Mouse (Mus musculus): ENCODE measurements around the gene Sin3a. TPM values are rescaled to one million over a fixed set of nuclear protein-coding genes. Genes with fewer than 3 reads are reported as not detected.

Gene Sin3a
- polyA plus RNA-seq, 1 experiment from 2014 or later: 51.6 TPM

DNA sequence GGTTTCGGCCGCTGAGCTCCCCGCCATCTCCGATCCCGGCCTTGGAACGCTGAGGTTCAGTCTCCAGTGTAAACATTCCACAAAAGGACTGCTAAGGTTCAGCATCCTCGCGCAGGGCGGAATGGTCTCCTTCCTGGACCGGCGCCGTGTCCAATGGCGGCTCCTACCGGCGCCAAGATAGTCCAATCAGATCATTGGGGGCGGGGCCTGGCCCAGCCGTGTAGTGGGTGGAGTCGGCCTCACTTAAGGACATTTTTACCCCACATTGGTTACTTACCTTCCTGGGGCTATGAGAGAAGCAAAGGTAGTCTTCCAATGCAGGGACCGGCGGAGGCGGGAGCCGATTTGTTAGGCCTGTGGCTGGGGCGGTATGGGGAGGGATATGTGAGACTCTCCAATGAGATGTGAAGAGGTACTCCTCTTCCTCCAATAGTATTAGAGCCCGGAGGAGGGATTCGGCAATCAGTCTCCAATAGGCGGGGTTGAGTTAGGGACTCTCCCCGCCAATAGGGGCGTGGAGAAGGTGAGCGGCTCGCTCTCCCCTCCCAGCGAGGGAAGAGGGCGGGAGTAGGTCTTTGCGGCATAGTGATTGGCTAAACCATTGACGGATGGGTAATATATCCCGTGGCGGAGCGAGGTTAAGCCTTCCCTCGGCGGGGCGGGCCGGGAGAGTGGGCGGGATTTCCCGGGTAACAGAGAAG, 4.0 kb downstream of the Sin3a start:
- WGBS: under 1% methylated on average over 43 of the region's 43 CpGs
- peak; percentile 98 for DNase-seq (ENCODE audit: low spot score)

DNA sequence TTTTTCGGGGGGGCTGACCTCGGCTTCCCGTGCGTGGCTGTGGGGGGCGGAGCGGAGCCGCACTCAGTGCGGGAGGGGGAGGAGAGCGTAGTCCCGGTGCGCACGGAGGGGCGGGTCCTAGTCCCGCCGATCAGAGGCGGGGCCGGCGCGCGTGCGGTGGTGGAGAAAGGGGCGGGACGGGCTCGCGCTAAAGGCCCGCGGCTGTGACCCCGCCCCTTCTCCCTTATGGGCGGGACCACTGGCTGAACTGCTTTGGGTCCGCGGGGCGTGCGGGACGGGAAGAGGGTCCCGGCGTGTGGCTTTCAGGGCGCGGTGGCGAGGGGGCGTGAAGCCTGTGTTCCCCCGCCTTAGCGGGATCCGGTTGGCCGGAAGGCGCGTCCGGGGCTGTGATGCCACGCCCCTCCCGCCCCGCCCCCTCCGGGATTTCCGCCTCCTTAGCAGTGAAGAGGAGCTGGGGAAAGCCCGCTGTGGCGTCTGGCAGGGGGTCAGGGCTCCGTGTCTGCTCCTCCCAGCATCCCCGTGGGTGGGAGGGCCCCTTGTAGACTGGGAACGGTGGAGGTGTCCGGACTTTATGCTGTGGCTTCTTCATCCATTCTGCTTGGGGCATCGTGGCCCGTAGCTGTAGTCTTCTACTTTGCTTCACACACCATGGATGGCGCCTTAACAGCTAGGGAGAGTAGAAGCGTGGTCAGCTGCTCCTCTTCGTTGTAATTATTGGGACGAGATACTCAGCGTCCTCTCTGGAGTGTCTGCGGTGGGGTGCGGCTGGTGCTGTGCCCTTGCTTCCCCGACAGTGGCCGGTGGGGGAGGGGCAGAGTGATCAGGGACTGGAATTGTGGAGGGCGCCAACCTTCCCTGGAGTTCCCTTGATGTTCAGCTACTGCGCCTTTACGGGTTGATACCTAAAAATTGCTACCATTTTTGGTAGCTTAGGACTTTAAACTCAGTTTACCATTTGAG, 5.1 kb downstream of the Sin3a start:
- DNase-seq (ENCODE audit: low spot score): peak; percentile 89
- peaks cover 28% of the 10 kb centered on the region for H3K4me1 ChIP-seq
- H3K9me3 ChIP-seq (replicated peaks): no peaks in the 10 kb centered on the region
- WGBS: 1% methylated on average over 69 of the region's 72 CpGs
- no peaks in the 10 kb centered on the region for H3K27me3 ChIP-seq (ENCODE audit: low read depth, poor library complexity, severe bottlenecking)
- peaks cover 19% of the 10 kb centered on the region; the same call in 1 of the 2 replicates for H3K36me3 ChIP-seq
- peak overlapping the region; percentile 95 for H3K27ac ChIP-seq (replicated peaks)
- H3K4me3 ChIP-seq: peak overlapping the region; percentile 95

More for the DNA sequence above, 4.0 kb downstream of the Sin3a start:
- Histone ChIP-seq H3K9me3 (replicated peaks) (no peaks in the 10 kb centered on the region), H3K27ac (replicated peaks) (peak overlapping the region; percentile 95), H3K4me1 (peaks cover 35% of the 10 kb centered on the region), H3K36me3 (peaks cover 13% of the 10 kb centered on the region; the same call in 1 of the 2 replicates), H3K4me3 (peak overlapping the region; percentile 95), H3K27me3 (ENCODE audit: low read depth, poor library complexity, severe bottlenecking) (no peaks in the 10 kb centered on the region)

DNA sequence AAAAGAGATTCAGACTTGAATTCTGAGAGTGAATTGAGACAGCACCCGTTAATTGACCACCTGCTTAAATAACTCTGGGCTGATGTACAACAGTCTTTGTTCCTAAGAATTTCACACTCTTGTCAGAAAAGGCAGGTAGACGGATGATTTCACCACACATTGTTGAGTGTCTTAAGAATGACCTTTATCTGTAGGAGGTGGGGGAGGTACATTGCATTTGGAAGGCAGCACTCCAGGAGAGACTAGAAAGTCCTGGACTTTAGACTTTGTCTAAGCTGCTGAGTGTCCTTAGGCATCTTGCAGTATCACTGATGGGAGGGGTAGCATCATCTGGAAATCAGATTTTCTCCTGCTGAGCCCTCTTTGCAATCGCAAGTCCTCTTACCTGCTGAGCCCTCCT, 10.4 kb downstream of the Sin3a start:
- Histone ChIP-seq H3K36me3 (peaks cover 65% of the 10 kb centered on the region), H3K9me3 (replicated peaks) (no peaks in the 10 kb centered on the region), H3K4me3 (no peak overlapping the region), H3K4me1 (peaks cover 9% of the 10 kb centered on the region), H3K27me3 (ENCODE audit: low read depth, poor library complexity, severe bottlenecking) (no peaks in the 10 kb centered on the region), H3K27ac (replicated peaks) (no peak overlapping the region)
- DNase-seq (ENCODE audit: low spot score): no peak
- WGBS: 91% methylated on average over 3 of the region's 3 CpGs

DNA sequence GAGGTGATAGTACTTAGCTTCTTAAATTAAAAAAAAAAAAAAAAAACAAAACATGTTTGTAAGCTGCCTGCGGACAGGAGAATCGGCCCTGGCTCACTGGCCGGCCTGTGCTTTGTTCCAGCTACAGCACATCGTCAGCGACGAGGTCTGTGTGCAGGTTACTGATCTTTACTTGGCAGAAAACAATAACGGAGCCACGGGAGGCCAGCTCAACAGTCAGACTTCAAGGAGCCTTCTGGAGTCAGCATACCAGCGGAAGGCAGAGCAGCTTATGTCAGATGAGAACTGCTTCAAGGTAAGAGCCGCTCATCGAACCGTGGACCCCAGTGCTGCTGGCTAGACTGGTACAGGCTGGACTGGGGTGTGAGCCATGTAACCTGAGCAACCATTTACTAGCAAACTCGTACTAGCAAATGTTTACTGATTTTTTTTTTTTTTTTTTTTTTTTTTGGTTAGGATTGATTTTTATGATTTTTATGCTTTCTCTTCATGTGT, 45.5 kb downstream of the Sin3a start:
- peaks cover 99% of the 10 kb centered on the region for H3K36me3 ChIP-seq
- no peaks in the 10 kb centered on the region for H3K4me1 ChIP-seq
- H3K9me3 ChIP-seq (replicated peaks): no peaks in the 10 kb centered on the region
- H3K27ac ChIP-seq (replicated peaks): no peak overlapping the region
- WGBS: 92% methylated on average over 13 of the region's 13 CpGs
- no peak overlapping the region for H3K4me3 ChIP-seq
- DNase-seq (ENCODE audit: low spot score): no peak
- H3K27me3 ChIP-seq (ENCODE audit: low read depth, poor library complexity, severe bottlenecking): no peaks in the 10 kb centered on the region

DNA sequence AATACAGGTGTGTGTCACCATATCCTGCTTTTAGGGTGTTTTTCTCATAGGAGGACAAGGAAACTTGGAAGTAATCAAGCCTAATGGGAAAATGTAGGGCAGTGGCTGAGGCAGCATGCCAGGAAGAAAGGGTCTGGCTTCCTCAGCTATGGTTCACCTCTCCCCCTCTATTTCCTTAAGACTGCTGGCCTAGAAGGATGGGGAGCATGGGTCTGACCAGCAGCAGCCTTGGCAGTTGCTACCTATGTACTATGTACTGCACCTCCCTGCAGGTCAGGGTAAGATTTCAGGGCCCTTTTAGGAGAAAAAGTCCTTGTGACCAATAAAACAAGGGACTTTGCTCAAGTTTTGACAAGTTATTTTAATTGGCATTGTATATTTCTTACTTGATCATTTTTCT, 57.8 kb downstream of the Sin3a start:
- H3K36me3 ChIP-seq: peaks cover 54% of the 10 kb centered on the region
- peaks cover 19% of the 10 kb centered on the region for H3K4me1 ChIP-seq
- H3K27ac ChIP-seq (replicated peaks): no peak overlapping the region
- no peaks in the 10 kb centered on the region for H3K27me3 ChIP-seq (ENCODE audit: low read depth, poor library complexity, severe bottlenecking)
- no peaks in the 10 kb centered on the region for H3K9me3 ChIP-seq (replicated peaks)
- no peak for DNase-seq (ENCODE audit: low spot score)
- peak overlapping the region; percentile 86 for H3K4me3 ChIP-seq

DNA sequence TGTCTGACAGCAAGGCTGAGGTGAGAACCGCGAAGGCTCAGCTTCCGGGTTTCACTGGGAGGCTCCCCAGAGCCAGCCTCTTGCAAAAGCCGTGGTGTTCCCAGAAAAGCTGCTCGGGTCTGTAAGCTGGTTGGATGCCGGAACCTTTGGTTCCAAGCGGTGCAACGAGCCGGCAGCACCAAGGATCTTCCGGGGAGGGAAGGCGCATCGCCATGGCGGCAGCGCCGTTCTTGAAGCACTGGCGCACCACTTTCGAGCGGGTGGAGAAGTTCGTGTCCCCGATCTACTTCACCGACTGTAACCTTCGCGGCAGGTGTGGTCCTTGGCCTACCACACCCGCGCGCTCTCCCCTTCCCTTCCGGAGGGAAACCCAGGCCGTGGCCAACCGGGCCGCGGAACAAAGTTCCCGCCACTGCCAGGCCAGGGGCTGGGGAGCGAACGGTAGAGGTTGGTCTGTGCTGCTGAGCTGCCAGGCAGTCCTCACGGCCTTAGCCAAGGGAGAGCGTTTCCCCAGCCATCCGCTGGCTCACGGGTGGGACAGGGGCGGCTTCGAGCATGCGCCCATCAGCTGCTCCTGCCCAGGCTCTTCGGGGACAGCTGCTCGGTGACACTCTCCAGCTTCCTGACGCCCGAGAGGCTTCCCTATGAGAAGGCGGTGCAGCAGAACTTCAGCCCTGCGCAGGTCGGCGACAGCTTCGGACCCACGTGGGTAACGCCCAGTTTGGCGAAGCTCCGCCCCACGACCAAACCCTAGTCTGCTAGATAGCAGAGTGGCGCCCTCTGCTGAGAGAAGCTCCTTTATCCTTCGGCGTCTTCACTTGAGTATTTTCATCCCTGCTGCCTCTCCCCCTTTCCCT, 59.0 kb downstream of the Sin3a start, which contains the start of gene Man2c1:
TSS of gene Man2c1 (plus strand) at position 114 of the 857 bp plus-strand sequence.
- Histone ChIP-seq H3K36me3 (peaks cover 54% of the 10 kb centered on the region), H3K4me3 (peak within 1 kb of the TSS; percentile 86), H3K9me3 (replicated peaks) (no peaks in the 10 kb centered on the region), H3K4me1 (peaks cover 19% of the 10 kb centered on the region), H3K27me3 (ENCODE audit: low read depth, poor library complexity, severe bottlenecking) (no peaks in the 10 kb centered on the region), H3K27ac (replicated peaks) (peak within 1 kb of the TSS; percentile 93)
- peak; percentile 91 for DNase-seq (ENCODE audit: low spot score)
- under 1% methylated on average over 58 of the region's 58 CpGs for WGBS

DNA sequence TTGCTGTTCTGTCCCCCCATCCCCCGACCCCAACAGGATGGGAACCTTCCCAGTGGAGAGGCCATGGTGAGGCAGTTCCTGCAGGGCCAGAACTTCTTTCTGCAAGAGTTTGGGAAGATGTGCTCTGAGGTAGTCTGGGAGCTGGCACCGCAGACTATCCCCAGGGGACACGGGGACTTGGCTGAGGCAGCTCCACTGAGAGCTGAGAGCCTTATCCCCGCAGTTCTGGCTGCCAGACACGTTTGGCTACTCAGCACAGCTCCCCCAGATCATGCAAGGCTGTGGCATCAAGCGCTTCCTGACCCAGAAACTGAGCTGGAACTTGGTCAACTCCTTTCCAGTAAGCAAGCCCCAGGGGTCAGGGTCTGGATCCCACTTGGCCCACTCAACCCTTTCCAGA, 65.4 kb downstream of the Sin3a start:
- Histone ChIP-seq H3K36me3 (peaks cover 82% of the 10 kb centered on the region), H3K27me3 (ENCODE audit: low read depth, poor library complexity, severe bottlenecking) (no peaks in the 10 kb centered on the region), H3K4me3 (no peak overlapping the region), H3K27ac (replicated peaks) (no peak overlapping the region), H3K4me1 (no peaks in the 10 kb centered on the region), H3K9me3 (replicated peaks) (no peaks in the 10 kb centered on the region)
- 89% methylated on average over 6 of the region's 6 CpGs for WGBS
- no peak for DNase-seq (ENCODE audit: low spot score)

DNA sequence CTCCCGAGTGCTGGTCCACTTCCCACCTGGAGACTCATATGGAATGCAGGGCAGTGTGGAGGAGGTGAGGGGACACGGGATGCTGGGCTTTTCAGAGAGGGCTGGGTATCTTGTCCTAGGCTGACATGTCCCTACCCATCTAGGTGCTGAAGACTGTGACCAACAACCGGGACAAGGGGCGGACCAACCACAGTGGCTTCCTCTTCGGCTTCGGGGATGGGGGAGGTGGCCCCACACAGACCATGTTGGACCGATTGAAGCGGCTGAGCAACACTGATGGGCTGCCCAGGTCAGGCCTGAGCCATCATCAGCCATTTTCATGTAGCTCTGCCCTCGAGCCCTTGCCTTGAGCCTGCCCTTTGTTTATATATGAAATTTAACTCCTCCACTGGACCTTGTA, 65.9 kb downstream of the Sin3a start:
- no peak overlapping the region for H3K4me3 ChIP-seq

DNA sequence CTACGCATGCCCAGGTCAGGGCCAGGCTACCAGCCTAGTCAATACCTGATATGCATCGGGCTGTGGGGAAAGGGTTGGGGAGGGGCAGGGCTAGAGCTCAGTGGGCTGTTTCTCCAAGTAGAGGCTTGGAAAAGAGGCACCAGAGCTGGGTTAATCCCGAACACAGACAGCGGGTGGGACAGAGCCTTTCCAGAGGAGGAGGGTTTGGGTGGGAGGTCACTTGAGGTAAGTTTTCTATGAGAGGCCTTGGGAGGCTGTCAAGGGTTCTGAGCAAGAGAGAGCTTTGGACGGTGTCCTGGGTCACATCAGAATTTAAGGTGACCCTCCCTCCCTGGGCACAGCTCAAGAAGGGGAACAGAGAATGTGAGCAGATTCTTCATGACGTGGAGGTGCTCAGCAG, 66.7 kb downstream of the Sin3a start:
- no peaks in the 10 kb centered on the region for H3K4me1 ChIP-seq
- no peak overlapping the region for H3K4me3 ChIP-seq
- 94% methylated on average over 6 of the region's 6 CpGs for WGBS
- DNase-seq (ENCODE audit: low spot score): no peak
- H3K36me3 ChIP-seq: peaks cover 95% of the 10 kb centered on the region
- no peak overlapping the region for H3K27ac ChIP-seq (replicated peaks)
- no peaks in the 10 kb centered on the region for H3K9me3 ChIP-seq (replicated peaks)
- H3K27me3 ChIP-seq (ENCODE audit: low read depth, poor library complexity, severe bottlenecking): no peaks in the 10 kb centered on the region

More for the DNA sequence above, 65.9 kb downstream of the Sin3a start:
- Histone ChIP-seq H3K4me1 (no peaks in the 10 kb centered on the region), H3K27me3 (ENCODE audit: low read depth, poor library complexity, severe bottlenecking) (no peaks in the 10 kb centered on the region), H3K27ac (replicated peaks) (no peak overlapping the region), H3K9me3 (replicated peaks) (no peaks in the 10 kb centered on the region), H3K36me3 (peaks cover 87% of the 10 kb centered on the region)
- WGBS: 86% methylated on average over 9 of the region's 9 CpGs
- no peak for DNase-seq (ENCODE audit: low spot score)

DNA sequence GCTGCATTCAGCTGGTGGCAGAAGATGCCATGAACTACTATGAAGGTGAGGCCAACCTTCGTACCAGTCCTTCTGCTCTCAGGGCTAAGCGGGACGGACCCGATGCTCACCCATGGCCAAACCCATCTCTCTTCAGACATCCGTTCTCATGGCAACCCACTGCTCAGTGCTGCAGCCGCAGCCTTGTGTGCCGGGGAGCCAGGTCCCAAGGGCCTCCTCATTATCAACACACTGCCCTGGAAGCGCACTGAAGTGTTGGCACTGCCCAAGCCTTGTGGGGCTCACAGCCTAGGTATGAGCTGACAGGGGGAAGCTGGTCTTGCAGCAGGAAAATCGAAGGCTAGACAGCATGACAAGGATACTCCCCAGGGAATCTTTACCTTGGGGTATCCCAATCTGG, 67.3 kb downstream of the Sin3a start:
- H3K27me3 ChIP-seq (ENCODE audit: low read depth, poor library complexity, severe bottlenecking): no peaks in the 10 kb centered on the region
- H3K9me3 ChIP-seq (replicated peaks): no peaks in the 10 kb centered on the region
- no peak overlapping the region for H3K4me3 ChIP-seq
- no peaks in the 10 kb centered on the region for H3K4me1 ChIP-seq
- DNase-seq (ENCODE audit: low spot score): no peak
- WGBS: 91% methylated on average over 9 of the region's 9 CpGs
- peaks cover 98% of the 10 kb centered on the region for H3K36me3 ChIP-seq
- H3K27ac ChIP-seq (replicated peaks): no peak overlapping the region

DNA sequence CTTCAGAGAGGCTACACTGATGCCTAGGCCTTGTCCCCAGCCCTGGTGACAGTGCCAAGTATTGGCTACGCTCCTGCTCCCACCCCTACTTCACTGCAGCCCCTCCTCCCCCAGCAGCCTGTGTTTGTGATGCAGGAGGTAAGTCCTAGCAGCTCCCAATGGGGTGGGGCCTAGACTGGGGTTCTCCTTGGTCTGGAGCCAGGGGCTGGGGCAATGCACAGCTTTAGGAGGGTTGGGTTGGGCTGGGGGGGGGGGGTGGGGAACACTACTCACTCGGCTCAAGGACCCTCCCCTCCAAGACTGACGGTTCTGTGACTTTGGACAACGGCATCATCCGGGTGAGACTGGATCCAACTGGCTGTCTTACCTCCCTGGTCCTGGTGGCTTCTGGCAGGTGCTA, 67.7 kb downstream of the Sin3a start:
- DNase-seq (ENCODE audit: low spot score): no peak
- Histone ChIP-seq H3K4me3 (no peak overlapping the region), H3K27me3 (ENCODE audit: low read depth, poor library complexity, severe bottlenecking) (no peaks in the 10 kb centered on the region), H3K36me3 (peaks cover 98% of the 10 kb centered on the region), H3K9me3 (replicated peaks) (no peaks in the 10 kb centered on the region), H3K4me1 (no peaks in the 10 kb centered on the region), H3K27ac (replicated peaks) (no peak overlapping the region)
- WGBS: 87% methylated on average over 5 of the region's 5 CpGs
